Mouse (Mus musculus) left cerebral cortex, postnatal 4 days (tissue): ENCODE measurements around the gene Scn4a. TPM values are rescaled to one million over a fixed set of nuclear protein-coding genes. Genes with fewer than 3 reads are reported as not detected.
A peak's percentile ranks its signal among the peaks of the same experiment; 100 is the strongest.
"Not testable (repeated sequence)": the region's sequence is repeated elsewhere in the genome, so short reads cannot be mapped to it uniquely, and the experiment has no call there.

Experiments
- DNase-seq: peaks from one replicate; pipeline ENCODE4 v3.0.0-alpha.2; 2022
- intact Hi-C: fragments of 180-260 bp; cut with DNase I; formaldehyde crosslinking; loops from one replicate; pipeline ENCODE4 v1.15.1; 2025
- total RNA-seq, 2 experiments: library from RNA; stranded (reverse); gene quantifications; 2 replicates each; pipeline ENCODE4 v1.2.3; 2021

Gene Scn4a
- total RNA-seq, 2 experiments from 2014 or later: not detected

DNA sequence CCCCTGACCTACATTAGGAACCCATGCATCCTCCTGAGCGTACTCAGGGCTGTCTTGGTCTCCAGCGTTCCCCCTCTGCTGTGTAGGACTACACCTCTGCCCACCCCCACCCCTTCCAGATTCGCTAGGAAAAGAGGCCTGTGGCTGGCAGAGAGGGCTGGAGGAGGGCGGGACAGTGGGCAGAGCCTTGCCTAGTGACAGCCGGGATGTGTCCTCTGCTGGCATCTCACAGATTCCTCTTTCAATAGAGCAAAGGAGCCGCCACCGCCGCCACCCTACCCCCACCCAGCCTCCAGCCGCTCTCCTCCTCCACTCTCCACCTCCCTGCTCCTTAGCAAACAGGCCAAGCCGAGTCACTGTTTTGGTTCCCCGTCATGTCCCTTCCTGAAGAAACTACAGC, 11.6 kb upstream of the Scn4a start:
- peak; percentile 45 for DNase-seq
- intact Hi-C loops: no loop called here

DNA sequence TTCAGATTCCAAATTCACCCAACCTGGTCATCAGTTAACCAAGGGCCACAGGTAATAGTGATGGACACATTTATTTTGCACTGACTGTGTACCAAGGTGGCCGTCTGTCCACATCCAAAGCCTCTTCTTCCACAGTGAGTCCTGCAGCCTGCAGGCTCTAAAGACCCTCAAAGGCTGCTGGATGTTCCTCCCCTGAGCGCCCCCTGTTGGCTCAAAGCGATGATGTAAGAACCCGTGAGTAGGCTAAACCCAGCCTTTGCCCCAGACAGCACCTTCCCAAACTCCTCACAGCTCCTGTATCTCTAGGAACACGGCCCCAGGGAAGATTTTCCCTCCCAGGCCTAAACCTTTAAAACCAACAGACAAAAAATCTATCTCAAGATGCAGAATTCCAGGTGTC, 6.3 kb upstream of the Scn4a start:
- peak; percentile 17 for DNase-seq
- intact Hi-C loops: no loop called here

DNA sequence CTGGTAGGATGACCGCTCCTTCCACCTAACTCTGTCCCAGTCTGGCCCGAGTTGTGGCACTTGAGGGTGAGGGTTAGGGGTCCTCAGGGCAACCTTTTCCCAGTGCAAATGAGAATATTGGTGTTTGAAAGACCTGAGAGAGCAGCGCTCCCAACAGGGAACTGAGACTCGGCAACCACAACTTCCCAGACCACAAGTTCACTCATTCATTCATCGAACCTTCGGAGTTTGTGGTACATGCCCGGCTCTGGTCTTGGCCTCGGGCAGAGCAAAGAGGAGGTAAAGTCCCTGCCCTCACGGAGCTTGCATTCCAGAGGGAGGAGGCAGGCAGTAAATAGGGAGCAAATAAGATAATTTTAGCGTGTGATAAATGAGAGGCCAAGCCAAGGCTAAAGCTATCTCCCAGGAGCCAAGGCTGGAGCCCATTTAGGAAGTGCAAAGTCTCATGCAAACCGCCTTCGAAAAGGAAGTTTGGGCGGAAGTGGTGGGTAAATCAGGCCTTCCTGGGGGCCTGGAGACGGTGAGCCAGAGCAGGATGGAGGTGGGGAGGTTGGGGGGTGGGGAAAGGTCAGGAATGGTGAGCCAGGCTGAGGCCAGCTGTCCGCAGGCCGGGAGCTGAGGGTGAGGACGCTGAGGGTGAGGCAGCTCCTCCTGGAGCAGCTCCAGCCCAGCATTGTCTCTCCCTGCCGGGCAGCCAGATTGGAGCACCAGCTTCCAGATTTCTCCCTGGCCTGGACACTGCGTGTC, 2.5 kb upstream of the Scn4a start:
- peak; percentile 35 for DNase-seq
- intact Hi-C loops: no loop called here

DNA sequence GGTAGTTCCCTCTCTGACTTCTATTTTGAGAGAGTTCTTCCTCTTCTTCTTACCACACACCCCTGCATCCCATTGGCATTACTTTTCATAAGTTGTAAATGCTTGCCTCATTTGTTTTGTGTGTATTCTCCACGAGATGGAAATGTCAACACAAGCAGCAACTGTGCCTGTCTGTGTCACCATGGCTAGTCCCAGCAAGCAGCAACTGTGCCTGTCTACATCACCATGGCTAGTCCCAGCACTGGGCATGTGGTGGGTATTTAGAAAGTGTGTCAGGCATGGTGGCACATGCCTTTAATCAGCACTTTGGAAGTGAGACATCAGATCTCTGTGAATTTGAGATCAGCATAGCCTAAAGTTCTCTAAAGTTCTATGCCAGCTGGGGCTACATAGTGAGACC, 1.1 kb upstream of the Scn4a start:
- DNase-seq: no peak
- intact Hi-C loops: no loop called here

DNA sequence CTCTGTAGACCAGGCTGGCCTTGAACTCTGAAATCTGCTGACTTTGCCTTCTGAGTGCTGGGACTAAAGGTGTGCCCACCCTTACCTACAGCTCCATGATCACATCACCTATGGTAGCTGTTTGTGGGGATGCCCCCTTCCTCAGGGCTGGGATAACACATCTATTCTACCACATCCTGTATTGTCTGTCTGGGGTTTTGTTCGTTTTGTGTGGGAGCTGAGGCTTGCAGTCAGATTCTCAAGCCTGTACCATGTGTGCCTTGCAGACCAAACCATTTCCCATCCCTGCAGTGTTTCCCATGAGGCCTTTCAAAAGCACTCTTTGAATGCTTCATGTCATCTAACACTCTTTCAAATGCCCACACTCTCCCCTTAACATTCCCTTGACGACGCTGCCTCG, 1.1 kb downstream of the Scn4a start:
- DNase-seq: no peak
- intact Hi-C loops: no loop called here

DNA sequence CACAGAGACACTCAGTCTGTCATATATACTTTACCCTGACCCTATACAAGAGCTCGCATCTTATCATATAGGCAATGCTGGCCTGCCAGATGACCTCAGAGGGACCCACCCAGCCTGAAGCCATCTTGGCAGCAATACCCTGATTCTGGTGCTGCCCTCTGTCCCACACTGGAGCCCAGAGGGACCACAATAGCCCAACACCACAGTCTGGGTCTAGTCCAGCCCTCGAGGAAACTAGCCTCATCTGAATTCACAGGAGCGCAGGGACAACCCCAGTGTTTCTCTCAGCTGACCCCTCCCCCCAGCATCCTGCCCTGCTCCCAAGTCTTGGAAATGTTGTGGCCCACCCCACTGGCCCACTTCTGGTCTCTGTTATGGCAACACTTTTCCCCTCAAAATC, 1.8 kb downstream of the Scn4a start:
- DNase-seq: peak; percentile 15
- intact Hi-C loops: no loop called here

DNA sequence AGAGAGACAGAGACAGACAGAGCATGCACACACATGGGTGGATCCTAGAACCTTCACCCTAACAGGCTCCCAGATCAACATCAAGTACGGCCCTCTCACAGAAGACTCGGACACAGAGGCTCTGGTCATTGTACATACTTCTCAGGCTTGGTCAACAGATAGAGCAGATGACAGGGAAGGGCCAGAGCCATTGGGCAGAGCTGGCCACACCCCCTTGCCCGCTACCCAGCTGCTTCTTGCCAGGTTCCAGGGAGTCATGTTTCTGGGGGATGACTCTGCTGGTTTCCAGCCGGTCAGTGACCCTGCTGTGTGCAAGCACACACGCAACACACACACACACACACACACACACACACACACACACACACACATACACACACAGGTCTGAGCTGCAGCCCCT, 2.2 kb downstream of the Scn4a start:
- intact Hi-C loops: no loop called here
- DNase-seq: no peak

DNA sequence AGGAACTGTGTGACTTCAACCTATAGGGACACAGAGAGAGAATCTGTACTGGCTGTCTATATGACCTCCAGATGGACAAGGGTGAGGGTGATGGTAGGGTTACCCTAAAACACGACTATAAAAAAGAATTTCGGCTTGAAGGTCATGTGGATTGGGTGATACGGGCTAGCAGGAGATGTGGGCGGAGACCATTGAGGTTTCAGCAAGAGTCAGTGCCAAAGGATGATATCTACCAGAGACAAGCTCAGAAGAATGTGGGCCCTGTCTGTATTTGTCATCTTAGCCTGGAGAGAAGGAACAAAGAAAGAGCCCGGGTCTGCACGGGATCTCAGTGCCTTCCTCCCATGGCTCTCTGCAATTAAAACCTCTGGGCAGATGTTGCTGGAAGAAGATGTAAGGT, 3.3 kb downstream of the Scn4a start:
- DNase-seq: no peak

DNA sequence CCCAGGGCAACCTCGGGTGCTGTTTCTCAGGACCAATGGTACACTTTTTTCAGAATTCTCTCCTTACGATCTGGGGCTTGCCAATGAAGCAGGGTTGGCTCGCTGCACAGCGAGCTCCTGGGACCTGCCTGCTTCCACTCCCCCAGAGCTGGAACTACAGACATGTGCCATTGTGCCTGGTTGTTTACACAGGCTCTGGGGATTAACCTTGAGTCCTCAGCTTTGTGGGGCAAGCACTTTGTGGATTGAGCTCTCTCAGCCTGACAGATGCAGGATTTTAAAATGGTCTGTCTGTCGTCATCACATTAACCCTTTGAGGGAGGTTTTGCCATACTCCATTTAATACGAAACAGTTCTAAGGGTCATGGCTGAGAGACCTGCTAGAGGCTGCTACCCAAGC, 8.2 kb downstream of the Scn4a start:
- DNase-seq: no peak
- intact Hi-C loops: no loop called here

More for the DNA sequence above, 3.3 kb downstream of the Scn4a start:
- intact Hi-C loops: no loop called here

DNA sequence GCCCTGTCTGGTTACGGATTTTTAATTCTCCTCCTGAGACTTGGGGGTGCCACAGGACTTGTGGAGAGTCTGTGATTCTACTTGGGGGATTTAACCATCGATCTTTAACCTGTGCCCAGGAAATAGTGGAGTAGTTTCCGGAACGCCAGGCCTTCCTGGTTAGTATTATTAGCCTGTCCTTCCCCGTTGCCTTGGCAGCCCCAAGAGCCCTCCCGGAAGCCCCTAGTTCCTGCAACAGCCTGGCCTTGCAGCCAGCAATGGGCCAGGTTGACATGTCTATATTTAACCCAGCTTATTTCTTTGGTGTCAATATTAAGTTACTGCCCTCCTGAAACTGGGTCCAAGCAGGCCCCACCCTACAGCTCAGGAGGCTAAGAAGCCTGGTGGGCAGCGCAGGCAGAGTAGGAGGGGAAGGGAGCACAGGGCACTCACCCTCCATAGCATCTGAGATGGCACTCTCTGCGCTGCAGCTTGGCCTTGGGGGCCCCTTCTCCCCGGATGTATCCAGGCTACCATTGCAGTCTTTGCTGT, 12.0 kb downstream of the Scn4a start:
- no peak for DNase-seq
- intact Hi-C loops: no loop called here

DNA sequence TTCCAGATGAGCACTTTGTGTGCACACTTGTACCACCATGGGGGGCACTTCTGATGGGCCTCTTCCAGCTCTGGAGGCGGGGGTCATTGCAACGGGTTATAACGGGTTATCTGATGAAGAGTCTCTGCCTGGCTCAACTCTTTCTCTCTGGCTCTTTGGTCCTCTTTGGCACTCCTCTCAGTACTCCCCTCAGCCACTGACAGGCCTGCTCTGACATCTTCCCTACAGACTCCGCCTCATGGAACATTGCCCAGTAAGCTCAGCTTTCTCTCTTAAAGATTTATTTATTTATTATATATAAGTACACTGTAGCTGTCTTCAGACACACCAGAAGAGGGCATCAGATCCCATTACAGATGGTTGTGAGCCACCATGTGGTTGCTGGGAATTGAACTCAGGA, 13.8 kb downstream of the Scn4a start:
- DNase-seq, intact Hi-C loops: not testable (repeated sequence)

DNA sequence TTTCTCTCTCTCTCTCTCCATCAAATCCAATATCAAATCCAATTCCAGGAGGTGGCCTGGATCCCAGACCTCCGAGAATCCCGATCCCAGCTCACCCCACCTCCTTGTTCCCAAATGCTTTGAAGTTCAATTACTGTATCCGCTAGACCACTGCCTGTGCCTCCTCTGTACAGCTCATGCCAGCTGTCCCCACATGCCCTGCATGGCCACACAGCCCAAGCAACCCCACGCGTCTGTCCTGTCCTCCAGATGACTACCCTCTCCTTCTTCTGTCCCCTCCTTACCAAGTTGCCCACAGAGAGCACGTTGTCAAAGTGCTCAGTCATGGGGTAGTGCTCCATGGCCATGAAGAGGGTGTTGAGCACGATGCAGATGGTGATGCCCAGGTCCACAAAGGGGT, 14.2 kb downstream of the Scn4a start:
- no peak for DNase-seq
- intact Hi-C loops: no loop called here

DNA sequence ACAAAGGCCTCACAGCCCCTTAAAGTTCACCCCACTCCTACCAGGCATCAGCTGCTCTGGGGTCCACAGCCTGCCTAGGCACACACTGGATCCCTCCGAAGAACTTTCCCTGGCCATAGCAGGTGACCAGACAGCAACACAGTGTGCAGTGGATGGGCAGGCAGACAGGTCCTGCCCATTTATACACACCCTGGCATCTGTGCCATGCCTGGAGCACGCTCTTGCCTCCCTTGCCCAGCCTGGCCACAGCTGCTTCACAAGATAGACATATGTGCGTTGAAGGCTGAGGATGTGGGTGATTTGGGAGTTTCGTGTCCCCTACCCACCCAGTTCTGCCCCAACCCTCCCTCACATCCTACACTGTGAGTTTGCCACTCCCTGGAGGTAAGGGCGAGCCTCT, 15.1 kb downstream of the Scn4a start:
- intact Hi-C loops: no loop called here
- DNase-seq: no peak

DNA sequence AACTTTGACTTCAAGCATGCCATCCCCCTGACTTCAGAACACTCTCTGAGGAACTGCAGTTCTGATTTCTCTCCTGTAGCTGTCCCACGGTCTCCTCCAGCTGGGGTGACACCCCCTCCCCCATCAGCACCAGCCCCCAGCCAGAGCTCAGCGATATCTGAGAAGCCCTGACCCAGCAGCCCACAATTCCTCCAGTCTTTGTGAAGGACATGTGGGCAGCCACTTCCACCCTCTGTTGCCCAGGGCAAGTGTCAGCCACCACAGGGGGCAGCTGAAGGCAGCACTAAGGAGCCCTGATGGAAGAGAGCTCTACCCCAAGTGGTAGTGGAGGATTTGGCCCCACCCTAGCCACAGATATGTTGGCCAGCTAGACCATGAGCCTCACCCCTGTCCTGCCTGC, 19.0 kb downstream of the Scn4a start:
- no peak for DNase-seq
- intact Hi-C loops: no loop called here

DNA sequence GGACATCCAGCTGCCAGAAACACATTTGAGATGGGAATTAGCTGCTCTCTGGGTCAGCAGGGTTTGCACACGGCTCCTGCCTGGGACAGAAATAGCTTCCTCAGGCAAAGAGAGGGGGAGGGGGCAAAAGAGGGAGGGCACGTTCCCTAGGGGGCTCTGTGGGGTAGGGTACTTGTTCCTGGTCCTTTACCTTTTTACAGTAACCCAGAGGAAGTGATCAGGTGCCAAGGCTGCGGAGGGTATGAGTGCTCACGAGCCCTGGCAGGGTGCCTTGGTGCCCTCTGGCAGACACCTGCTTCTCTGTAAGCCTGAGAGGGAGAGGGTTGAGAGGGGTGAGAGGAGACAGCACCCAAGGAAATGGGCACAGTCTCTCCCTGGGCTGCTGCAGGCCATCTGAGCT, 20.6 kb downstream of the Scn4a start:
- DNase-seq: peak; percentile 31
- intact Hi-C loops: no loop called here

DNA sequence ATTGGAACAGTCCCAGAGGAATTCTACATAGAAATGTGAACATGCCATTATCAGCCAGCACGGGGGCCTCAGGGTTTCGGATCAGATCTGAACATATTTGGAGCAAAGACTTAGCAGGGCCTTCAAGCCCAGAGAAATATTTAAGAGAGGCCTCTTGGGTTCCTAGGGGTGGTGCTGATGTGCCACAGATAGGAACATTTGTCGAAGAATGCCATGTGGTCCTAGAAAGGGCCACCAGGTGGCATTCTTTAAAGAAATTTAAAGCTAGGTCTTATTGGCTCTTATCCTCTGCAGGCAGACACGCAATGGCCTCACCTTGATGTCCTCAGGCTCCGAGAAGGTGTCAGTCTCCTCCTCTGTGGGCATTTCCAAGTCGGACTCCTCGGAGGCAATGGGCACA, 23.4 kb downstream of the Scn4a start:
- no peak for DNase-seq
- intact Hi-C loops: loop anchor here (5.0 to 10.0 kb wide), 2 partner anchors 65 to 72 kb away; partner anchors contain the start of genes Ftsj3 and Psmc5

DNA sequence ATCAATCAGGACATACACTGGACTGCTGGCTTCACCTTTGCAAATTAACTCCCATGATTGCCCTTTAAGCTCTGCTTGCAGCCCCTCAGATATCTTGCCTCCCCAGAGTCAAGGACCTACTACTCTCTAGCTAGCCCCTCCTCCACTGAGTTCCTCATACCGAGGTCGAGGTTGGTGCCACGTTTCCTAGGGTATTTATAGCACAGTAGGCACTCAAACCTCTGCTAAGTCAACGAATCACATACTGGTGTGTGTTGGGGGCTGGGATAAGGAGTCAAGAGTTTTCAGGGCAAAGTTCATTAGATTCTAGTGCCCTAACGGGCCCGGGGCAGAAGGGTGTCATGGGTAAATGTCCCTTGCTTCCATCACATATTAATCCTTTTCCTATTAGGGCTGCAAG, 24.0 kb downstream of the Scn4a start:
- no peak for DNase-seq
- intact Hi-C loops: loop anchor here (5.0 to 10.0 kb wide), 2 partner anchors 66 to 72 kb away; partner anchors contain the start of genes Ftsj3 and Psmc5

DNA sequence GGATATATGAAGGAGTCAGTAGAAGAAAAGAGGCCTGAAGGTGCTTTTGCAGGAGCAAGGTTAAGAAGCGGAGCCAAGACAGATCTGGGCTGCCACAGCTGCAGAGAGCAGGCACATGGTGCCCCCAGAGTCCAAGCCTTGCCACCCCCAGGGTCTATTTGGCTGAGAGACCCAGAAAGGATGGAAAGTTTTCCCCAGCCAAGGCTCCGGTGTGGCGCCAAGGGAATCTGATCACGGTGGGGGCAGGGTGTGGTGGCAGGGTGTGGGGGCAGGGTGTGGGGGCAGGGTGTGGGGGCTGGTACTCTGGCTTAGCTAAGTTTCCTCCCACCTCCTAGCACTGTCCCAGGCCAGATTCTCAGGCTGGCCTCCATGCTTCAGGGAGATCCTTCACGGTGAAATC, 24.6 kb downstream of the Scn4a start:
- intact Hi-C loops: loop anchor here (5.0 to 10.0 kb wide), 2 partner anchors 66 to 71 kb away; partner anchors contain the start of genes Ftsj3 and Psmc5
- no peak for DNase-seq

DNA sequence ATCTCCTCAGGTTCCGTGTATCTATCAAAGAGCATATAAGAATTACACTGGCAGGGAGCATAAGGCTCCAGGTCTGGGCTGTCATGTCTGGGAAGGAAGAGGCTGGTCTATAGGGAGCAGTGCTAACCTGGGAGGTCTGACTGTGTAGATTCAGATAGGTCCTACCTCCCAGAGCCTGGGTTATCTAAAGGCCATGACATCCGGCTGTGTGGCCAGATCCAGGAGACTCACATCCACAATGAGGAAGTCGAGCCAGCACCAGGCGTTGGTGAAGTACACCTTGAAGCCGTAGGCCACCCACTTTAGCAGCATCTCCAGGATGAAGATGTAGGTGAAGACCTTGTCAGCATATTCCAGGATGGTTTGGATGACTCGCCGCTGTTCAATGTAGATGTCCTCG, 26.6 kb downstream of the Scn4a start:
- DNase-seq: no peak
- intact Hi-C loops: loop anchor here (5.0 to 10.0 kb wide), 2 partner anchors 68 to 69 kb away; partner anchors contain the start of genes Ftsj3 and Psmc5

DNA sequence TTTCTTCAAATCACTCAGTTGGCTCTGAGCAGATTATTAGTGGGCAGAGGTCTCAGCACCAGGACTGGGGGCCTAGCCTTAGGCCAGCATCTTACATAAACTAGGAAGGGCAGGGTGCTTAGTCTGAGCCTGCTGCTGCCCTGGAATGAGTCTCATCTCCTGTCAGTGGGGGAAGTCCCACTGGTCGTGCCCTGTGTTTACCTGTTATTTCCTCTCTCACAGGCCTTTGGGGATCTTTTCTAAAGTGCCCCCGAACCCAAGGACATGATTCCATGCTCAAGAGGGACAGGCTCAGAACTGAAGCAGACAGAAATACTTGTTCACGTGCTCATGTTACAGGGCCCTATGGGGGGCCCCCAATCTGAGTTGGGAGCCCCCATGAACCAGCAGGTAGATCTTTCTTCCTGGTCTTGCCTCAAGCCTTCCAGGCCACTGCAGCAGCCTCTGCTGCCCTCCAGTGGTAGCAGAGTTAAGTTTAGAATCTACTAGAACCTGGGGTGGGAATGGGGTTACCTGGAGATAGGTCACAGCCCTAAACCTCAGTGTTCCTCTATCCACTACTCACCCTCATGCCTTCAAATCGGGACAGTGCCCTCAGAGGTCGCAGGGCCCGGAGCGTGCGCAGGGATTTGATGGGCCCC, 27.4 kb downstream of the Scn4a start:
- intact Hi-C loops: loop anchor here (5.0 to 10.0 kb wide), 2 partner anchors 68 to 69 kb away; partner anchors contain the start of genes Ftsj3 and Psmc5
- DNase-seq: peak; percentile 63

DNA sequence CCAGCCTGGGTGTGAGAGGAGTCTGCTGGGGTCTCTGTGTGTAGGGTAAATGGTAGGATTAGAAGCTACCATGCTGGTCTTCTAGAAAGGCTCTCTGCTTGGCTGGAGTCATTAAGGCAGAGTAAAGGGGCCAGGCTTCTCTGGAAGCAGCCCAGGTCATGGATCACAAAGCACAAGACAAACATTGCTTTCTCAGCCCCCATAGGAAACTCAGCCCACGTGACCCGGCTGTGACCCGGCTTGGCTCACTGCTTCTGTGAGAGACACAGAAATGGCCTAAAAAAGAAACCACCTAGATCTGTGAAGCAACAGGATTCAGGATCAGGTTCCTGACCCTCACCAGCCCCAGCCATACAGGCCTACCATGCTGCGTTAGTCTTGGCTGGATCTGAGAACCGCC, 28.2 kb downstream of the Scn4a start:
- DNase-seq: no peak
- intact Hi-C loops: loop anchor here (5.0 to 10.0 kb wide), 2 partner anchors 68 to 70 kb away; partner anchors contain the start of genes Ftsj3 and Psmc5
